Mouse (Mus musculus) testis, adult 2 months (tissue): ENCODE results near the gene Serinc5.

ENCODE experiments used
- CTCF ChIP-seq: fragments of 200-500 bp; IDR thresholded peaks from 2 replicates; pipeline ENCODE4 v1.5.1; 2012; ENCODE audit warnings: low read depth, mild to moderate bottlenecking, inconsistent platforms, low read length, moderate library complexity; ENCODE audit not compliant: control insufficient read depth, insufficient read depth, insufficient replicate concordance
- POLR2A ChIP-seq: fragments of 200-500 bp; IDR thresholded peaks from 2 replicates; pipeline ENCODE4 v1.6.1; 2012; ENCODE audit warnings: low read depth, mild to moderate bottlenecking, inconsistent platforms, low read length, moderate library complexity; ENCODE audit not compliant: control insufficient read depth

DNA sequence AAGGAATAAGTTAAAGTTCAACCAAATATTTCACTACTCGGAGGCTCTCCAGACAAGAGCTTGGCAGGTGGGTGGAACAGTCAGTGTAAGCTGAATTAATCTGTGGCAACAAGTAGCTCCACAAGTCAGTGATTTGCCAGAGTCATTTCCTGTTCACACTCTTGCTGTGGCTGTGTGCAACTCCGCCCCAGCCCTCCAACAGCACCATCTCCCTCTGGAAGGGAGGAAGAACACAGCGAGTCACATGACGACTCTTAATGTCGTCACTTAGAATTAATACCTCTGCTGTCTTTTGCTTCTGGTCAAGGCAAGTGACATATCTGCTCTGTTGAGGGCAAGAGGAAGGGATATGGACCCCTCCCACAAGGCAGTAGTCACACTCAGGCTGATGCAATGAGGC, 111.5 kb downstream of the Serinc5 start:
- TF ChIP-seq CTCF (no peak), POLR2A (no peak)
